Mouse (Mus musculus): ENCODE measurements at regions not wholly inside any gene's neighbourhood (a gene's known extent, or its start where the extent isn't known, plus 50 kb on each side); places are given as distances from the start of the nearest gene placed in this dataset.
A peak's percentile ranks its signal among the peaks of the same experiment; 100 is the strongest.

GRCm38 (mm10) chr7:142835319-142835718, 92.1 kb upstream of the Ins2 start:
- no peak for ATAC-seq (ENCODE audit: poor library complexity, severe bottlenecking)

DNA sequence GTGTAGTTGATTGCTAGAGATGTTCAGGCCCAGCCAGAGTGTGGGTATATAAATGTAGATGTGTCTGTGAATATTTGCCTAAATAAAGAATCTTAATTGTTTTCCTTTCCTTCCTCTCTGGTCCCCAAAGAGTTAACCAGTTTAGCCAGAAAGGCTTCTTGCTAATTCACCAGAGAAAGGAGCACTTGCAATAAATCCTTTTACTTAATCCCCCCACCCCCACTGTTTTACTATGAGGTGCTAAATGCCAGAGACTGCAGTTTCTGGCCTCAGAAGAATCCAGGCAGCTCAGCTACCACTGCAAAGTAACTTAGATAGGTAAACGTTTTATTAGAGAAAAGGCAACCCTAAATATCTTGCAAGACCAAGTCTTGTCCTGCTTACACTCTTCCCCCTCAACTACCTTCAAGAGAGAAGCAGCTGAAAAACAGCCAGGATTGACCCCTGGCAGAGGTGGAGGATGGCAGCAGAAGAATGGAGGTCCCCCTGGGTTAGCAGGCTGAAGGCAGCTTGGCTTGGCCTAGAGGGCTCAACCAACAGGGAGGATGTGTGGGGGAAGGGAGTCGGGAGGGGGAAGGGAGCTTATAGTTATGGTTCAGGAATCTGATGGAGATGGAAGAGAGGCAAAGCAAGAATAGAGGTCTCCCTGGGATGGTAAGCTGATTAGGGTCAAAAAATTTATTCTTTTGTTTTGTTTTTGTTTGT, 87.9 kb upstream of the Ins2 start:
- no peak for ATAC-seq (ENCODE audit: poor library complexity, severe bottlenecking)

GRCm38 (mm10) chr7:142810711-142811110, 67.5 kb upstream of the Ins2 start:
- ATAC-seq (ENCODE audit: poor library complexity, severe bottlenecking), result no peak

DNA sequence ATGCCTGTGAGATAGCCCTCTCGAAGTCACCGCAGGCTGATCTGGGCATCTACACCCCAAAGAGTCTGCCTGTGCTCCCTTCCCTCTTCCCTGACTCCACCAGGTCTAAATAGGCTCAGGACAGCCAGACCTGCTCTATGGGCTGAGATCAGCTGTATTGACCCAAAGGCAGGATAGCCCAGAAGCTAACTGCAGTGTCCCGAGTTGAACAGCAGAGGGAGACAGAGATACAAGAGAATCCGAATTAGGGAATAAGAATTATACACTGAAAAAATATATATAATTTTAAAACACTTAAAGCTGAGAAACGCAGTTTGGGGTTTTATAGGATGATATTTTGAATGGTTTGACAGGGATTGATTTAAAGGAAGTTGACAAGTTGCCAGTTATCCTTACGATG, 56.2 kb upstream of the Ins2 start:
- ATAC-seq (ENCODE audit: poor library complexity, severe bottlenecking), result peak; percentile 77

DNA sequence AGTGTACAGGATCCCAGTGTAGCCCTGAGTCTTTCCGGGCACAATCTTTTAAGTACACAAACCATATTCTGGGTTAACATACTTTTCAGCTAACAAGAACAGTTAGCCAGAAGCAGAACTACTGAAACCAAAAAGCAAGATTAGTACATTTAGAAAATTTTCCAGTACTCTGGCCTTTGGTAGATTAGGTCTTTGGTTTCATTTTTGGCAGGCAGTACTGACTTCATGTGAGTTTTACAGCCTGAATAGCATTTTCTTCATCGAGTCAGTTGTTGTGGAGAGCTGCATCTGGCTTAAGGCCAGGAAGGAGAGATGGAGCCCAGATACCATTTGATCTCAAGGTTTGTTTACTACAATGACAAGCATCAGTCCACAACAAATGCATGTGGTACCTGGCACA, 51.3 kb upstream of the Ins2 start:
- ATAC-seq (ENCODE audit: poor library complexity, severe bottlenecking), result no peak
